Mouse (Mus musculus) erythroblast, embryonic 14.5 days (primary cell): ENCODE data around the gene Cacna2d1.

ENCODE experiments used
- GATA1 ChIP-seq: IDR thresholded peaks from 2 replicates; pipeline ENCODE4 v1.6.1; 2012; ENCODE audit warnings: low read length, inconsistent platforms, mixed read lengths
- TAL1 ChIP-seq: IDR thresholded peaks from 3 replicates; pipeline ENCODE4 v1.6.1; 2012; ENCODE audit warnings: low read length, inconsistent platforms, mixed read lengths

GRCm38 (mm10) chr5:15993252-15993944, 58.9 kb downstream of the Cacna2d1 start:
- TF ChIP-seq GATA1: no peak
- TF ChIP-seq TAL1: no peak
